Mouse (Mus musculus): ENCODE data around the gene Arhgap33. TPM values are rescaled to one million over a fixed set of nuclear protein-coding genes. Genes with fewer than 3 reads are reported as not detected.

The Arhgap33 gene
- polyA plus RNA-seq (2015; fragmentation: Nextera tagmentation; extraction: Ambion mirVana): 115 and 121 TPM in 2 replicates

DNA sequence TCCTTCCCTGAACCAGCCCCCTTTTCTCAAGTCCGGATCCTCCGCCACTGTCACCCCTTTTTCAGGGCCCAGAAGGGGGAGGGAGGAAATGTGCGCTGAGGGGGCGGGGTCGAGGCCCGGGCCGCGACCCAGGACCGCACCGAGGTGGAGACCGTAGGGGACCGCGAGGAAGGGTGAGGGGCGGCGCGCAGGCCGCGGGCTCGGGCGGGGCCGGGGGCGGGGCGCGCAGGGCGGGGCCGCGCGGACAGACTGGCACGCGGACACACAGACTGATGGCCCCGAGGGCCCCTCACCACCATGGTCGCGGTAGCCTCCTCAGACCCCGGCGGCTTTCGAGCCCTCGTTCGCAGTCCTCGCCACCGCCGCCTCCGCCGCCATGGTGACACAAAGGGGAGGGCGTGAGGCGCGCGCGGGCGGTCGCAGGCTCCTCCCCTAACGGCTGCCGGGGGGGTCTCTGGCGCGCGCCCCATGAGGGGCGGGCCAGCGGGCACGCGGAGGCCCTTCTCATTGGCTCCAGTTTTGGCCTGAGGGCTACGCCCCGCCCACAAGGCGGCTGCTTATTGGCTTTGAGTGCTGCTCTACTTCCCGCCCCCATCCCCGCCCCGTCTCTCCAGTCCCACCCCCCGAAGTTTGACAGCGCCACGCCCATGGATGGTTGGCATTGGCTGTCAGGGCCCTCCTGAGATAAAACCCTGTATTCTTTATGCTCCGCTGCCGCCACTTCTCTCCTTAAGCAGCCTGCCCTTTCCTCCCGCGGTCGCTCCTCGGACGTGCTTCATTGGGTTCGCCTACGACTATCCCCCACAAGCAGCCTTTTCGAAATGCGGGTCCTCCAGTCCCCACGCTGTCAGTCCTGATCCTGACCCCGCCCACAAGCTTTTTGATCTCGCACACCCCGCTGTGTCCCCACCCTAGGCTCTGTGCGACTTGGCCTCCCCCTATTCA, at the start of gene Arhgap33:
TSS of gene Arhgap33 (minus strand) at position 428 of the 945 bp plus-strand sequence.
- H3K27ac ChIP-seq (replicated peaks): peak within 1 kb of the TSS; percentile 98
- no peaks in the 10 kb centered on the region for H3K27me3 ChIP-seq
- peak within 1 kb of the TSS; percentile 94 for H3K9ac ChIP-seq (replicated peaks)
- H3K36me3 ChIP-seq: peaks cover 29% of the 10 kb centered on the region
- H3K4me3 ChIP-seq: peak within 1 kb of the TSS; percentile 91
- ATAC-seq (replicated peaks): peak; percentile 87
- under 1% methylated on average over 62 of the region's 84 CpGs for WGBS
- peak within 1 kb of the TSS; percentile 78 for H3K4me2 ChIP-seq (replicated peaks)
- H3K9me3 ChIP-seq: no peaks in the 10 kb centered on the region
- H3K4me1 ChIP-seq: peaks cover 38% of the 10 kb centered on the region

DNA sequence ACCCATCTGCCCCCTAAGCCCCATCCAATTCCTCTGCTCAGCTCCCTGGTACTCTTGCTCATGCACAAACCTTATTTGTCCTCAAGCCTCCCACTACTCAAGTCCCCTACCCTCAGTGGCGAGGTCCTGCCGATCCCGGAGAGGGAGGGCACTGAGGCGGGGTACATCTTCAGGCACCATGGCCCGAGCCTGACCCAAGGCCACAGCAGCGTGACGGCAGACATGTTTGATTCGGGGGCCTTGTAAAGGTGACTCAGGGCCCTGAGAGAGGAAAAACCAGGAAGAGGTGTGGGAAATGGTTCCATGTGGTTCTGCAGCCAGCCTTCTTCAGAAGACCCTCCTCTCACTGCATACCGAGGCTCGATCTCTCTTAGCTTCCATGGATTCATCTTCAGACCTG, 49.5 kb upstream of the Arhgap33 start:
- no peak for ATAC-seq (replicated peaks)
- peaks cover 16% of the 10 kb centered on the region for H3K4me1 ChIP-seq
- no peak overlapping the region for H3K4me2 ChIP-seq (replicated peaks)
- no peaks in the 10 kb centered on the region for H3K27me3 ChIP-seq
- peaks cover 68% of the 10 kb centered on the region for H3K36me3 ChIP-seq
- H3K9me3 ChIP-seq: no peaks in the 10 kb centered on the region
- no peak overlapping the region for H3K27ac ChIP-seq (replicated peaks)
- 93% methylated on average over 10 of the region's 10 CpGs for WGBS
- H3K4me3 ChIP-seq: no peak overlapping the region
- H3K9ac ChIP-seq (replicated peaks): no peak overlapping the region

DNA sequence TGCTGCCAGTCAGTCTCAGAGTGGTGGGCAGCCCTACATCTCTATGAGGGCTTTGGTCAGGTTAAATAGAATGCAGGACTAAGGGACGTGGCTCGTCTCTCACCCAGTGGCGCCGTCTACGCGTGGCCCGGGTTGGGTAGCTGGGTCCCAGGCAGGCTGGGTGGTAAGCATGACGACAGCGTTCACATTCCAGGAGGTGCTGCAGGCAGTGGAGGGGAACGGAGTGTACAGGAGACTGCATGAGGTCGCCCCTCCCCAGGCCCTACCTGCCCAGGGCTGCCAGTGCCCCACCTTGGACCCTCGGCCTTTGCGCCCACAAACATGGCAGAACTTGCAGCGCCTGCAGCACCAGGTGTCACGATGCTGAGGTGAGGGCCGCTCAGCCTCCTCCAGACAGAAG, 46.7 kb upstream of the Arhgap33 start:
- Histone ChIP-seq H3K4me1 (peaks cover 2% of the 10 kb centered on the region), H3K27ac (replicated peaks) (no peak overlapping the region), H3K4me2 (replicated peaks) (no peak overlapping the region), H3K36me3 (peaks cover 96% of the 10 kb centered on the region), H3K9me3 (no peaks in the 10 kb centered on the region), H3K9ac (replicated peaks) (no peak overlapping the region), H3K4me3 (no peak overlapping the region), H3K27me3 (no peaks in the 10 kb centered on the region)
- WGBS: 95% methylated on average over 16 of the region's 16 CpGs
- ATAC-seq (replicated peaks): no peak

DNA sequence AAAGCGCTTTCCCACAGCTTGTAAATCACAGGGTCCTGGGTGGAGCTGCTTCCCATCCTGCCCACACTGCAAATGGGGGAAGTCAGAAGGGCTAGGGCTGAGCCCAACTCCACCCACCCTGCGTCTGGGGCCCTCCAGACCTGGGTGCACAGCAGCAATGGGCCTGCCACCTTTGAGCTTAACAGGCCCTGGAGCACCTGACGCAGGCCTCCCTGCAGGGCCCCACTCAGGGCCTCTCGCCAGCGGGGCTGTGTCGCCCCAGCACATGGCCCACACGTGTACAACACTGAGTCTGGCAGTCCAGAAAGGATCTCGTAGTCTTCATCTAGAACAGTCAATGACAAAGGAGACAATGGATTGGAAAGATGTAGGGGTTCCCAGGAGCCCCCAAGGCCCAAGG, 45.1 kb upstream of the Arhgap33 start:
- Histone ChIP-seq H3K9me3 (no peaks in the 10 kb centered on the region), H3K4me2 (replicated peaks) (no peak overlapping the region), H3K27ac (replicated peaks) (no peak overlapping the region), H3K27me3 (no peaks in the 10 kb centered on the region), H3K4me3 (no peak overlapping the region), H3K9ac (replicated peaks) (no peak overlapping the region), H3K36me3 (peaks cover 99% of the 10 kb centered on the region), H3K4me1 (no peaks in the 10 kb centered on the region)
- whole genome bisulfite sequencing: 91% methylated on average over 8 of the region's 8 CpGs
- no peak for ATAC-seq (replicated peaks)

DNA sequence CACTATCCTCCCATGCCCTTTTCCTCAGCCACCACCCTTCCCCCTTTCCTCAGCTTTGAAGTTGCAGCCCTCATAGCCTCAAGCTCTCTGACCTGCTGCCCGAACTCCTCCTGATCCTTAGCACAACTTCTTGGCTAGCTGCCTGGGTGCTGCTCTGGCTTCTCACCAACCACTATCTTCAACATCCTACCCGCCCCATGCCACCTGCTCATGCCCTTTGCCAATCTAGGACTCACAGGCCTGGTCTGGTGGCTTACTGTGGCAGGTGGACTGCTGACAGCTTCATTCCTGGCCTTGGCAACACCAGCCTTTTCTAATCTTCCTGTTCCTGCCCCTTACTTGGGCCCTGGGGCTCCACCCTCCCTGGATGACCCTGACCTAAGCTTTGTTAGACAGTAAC, 38.1 kb upstream of the Arhgap33 start:
- no peaks in the 10 kb centered on the region for H3K4me1 ChIP-seq
- H3K27me3 ChIP-seq: no peaks in the 10 kb centered on the region
- no peak overlapping the region for H3K9ac ChIP-seq (replicated peaks)
- 77% methylated on average over 2 of the region's 2 CpGs for WGBS
- H3K36me3 ChIP-seq: peaks cover 97% of the 10 kb centered on the region
- H3K4me2 ChIP-seq (replicated peaks): no peak overlapping the region
- no peak overlapping the region for H3K4me3 ChIP-seq
- no peaks in the 10 kb centered on the region for H3K9me3 ChIP-seq
- H3K27ac ChIP-seq (replicated peaks): no peak overlapping the region
- no peak for ATAC-seq (replicated peaks)

DNA sequence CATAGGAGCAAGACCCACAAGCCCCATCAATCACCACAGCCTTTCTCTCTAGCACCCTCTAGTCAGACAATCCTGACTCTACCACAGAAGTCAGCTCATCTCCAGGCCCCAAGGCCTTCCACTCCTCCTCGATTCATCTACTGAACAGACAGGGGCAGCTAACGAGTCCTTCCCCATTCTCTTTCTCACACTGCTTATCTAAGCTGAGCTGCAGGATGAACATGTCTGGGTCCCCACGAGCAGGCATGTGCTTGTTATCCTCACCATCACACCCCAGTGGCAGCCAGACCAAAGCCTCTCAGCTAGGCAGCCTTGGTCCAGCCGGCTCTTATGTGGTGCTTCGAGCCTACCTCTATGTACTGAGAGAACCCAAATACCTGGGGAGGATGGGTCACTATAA, 37.5 kb upstream of the Arhgap33 start:
- no peak overlapping the region for H3K4me3 ChIP-seq
- H3K27me3 ChIP-seq: no peaks in the 10 kb centered on the region
- ATAC-seq (replicated peaks): no peak
- 86% methylated on average over 5 of the region's 5 CpGs for WGBS
- H3K4me2 ChIP-seq (replicated peaks): no peak overlapping the region
- peaks cover 94% of the 10 kb centered on the region for H3K36me3 ChIP-seq
- no peak overlapping the region for H3K27ac ChIP-seq (replicated peaks)
- H3K4me1 ChIP-seq: no peaks in the 10 kb centered on the region
- H3K9me3 ChIP-seq: no peaks in the 10 kb centered on the region
- no peak overlapping the region for H3K9ac ChIP-seq (replicated peaks)

DNA sequence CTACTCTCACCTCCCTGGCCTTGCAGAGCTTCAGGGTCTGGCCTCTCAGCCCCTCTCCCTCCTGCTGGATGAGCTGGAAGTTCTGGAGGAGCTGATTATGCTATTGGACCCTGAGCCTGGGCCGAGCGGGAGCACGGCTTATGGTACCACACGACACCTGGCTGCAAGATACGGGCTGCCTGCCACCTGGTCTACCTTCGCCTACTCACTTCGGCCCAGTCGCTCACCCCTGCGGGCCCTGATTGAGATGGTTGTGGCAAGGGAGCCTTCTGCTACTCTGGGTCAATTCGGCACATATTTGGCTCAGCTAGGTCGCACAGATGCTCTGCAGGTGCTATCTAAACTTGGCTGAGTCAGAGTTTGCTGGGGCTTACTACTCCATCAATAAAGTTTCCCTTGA, 32.7 kb upstream of the Arhgap33 start:
- ATAC-seq (replicated peaks): no peak
- peaks cover 68% of the 10 kb centered on the region for H3K36me3 ChIP-seq

DNA sequence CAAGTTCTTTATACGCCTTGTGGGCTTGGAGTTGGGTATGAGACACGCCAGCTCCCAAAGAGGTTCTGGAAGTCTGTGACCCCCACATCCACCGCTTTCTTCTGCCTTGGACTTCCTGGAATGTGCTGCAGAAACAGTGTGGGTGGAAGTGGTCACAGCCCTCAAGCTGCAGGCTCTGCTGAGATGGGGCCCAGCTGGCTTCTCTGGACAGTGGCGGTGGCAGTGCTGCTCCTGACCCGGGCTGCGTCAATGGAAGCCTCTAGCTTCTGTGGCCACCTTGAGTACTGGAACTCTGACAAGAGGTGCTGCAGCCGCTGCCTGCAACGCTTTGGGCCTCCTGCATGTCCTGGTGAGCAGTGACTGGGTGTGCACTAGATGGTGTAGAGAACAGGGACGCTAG, 31.2 kb upstream of the Arhgap33 start:
- Histone ChIP-seq H3K27me3 (no peaks in the 10 kb centered on the region), H3K4me3 (no peak overlapping the region), H3K4me1 (peaks cover 17% of the 10 kb centered on the region), H3K27ac (replicated peaks) (no peak overlapping the region), H3K9me3 (no peaks in the 10 kb centered on the region), H3K9ac (replicated peaks) (no peak overlapping the region), H3K4me2 (replicated peaks) (no peak overlapping the region), H3K36me3 (peaks cover 60% of the 10 kb centered on the region)
- WGBS: 90% methylated on average over 9 of the region's 9 CpGs
- no peak for ATAC-seq (replicated peaks)

More for the DNA sequence above, 32.7 kb upstream of the Arhgap33 start:
- Histone ChIP-seq H3K27me3 (no peaks in the 10 kb centered on the region), H3K9me3 (no peaks in the 10 kb centered on the region), H3K4me1 (peaks cover 10% of the 10 kb centered on the region), H3K4me2 (replicated peaks) (no peak overlapping the region), H3K27ac (replicated peaks) (no peak overlapping the region), H3K9ac (replicated peaks) (no peak overlapping the region), H3K4me3 (no peak overlapping the region)
- WGBS: 93% methylated on average over 11 of the region's 11 CpGs

DNA sequence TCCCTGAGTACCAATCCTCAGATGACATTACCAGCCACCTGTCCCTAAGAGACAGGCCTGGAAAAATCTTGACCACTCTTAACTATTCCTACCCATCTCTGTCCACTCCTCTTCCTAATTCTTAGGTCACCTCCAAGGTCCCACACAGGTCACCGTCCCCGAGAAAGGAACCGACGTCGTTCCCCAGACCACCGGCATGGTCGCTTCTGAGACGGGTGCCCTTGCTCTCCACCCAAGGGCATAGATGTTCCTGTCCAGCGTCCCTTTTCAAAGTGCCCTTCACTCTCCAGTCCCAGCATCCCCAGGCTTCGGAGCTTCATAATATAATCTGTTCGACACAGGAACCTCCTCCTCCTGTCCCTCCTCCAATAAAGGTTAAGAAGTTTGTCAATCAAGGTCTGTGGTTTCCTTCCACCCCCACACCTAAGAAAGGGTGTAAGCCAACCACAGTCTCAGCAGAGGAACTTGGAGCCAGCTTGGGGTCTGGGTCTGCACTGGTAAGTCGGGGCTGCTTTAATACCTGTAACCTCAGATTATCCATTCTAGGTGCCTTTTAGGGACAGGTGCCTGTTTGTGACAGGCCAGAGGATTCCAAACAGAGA, 30.2 kb upstream of the Arhgap33 start, which contains the start of gene Igflr1:
TSS of gene Igflr1 (plus strand) at position 458 of the 602 bp plus-strand sequence.
- Histone ChIP-seq H3K9me3 (no peaks in the 10 kb centered on the region), H3K4me3 (no peak within 1 kb of the TSS; the same call in 1 of the 2 replicates)
- 95% methylated on average over 12 of the region's 12 CpGs for WGBS

DNA sequence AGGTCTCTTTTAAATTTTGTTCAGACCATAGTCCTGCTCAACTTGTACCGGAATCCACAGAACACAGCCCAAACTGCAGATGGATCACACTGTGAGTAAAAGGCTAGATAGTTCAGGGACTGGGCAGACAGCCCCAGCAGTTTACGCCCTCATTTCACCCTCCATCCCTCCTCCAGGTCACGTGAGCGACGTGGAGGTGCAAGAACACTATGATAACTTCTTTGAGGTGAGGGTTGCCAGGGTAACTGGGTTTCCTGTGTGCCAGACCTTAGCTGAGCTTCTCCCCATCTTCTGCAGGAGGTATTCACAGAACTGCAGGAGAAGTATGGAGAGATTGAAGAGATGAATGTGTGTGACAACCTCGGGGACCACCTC, 29.0 kb upstream of the Arhgap33 start:
- H3K36me3 ChIP-seq: peaks cover 39% of the 10 kb centered on the region
- 31% methylated on average over 6 of the region's 6 CpGs for WGBS

More for the DNA sequence above, 30.2 kb upstream of the Arhgap33 start, which contains the start of gene Igflr1:
- no peak for ATAC-seq (replicated peaks)
- Histone ChIP-seq H3K27ac (replicated peaks) (no peak within 1 kb of the TSS), H3K4me1 (peaks cover 19% of the 10 kb centered on the region), H3K4me2 (replicated peaks) (peak within 1 kb of the TSS; percentile 73), H3K36me3 (peaks cover 51% of the 10 kb centered on the region), H3K27me3 (no peaks in the 10 kb centered on the region), H3K9ac (replicated peaks) (no peak within 1 kb of the TSS)

DNA sequence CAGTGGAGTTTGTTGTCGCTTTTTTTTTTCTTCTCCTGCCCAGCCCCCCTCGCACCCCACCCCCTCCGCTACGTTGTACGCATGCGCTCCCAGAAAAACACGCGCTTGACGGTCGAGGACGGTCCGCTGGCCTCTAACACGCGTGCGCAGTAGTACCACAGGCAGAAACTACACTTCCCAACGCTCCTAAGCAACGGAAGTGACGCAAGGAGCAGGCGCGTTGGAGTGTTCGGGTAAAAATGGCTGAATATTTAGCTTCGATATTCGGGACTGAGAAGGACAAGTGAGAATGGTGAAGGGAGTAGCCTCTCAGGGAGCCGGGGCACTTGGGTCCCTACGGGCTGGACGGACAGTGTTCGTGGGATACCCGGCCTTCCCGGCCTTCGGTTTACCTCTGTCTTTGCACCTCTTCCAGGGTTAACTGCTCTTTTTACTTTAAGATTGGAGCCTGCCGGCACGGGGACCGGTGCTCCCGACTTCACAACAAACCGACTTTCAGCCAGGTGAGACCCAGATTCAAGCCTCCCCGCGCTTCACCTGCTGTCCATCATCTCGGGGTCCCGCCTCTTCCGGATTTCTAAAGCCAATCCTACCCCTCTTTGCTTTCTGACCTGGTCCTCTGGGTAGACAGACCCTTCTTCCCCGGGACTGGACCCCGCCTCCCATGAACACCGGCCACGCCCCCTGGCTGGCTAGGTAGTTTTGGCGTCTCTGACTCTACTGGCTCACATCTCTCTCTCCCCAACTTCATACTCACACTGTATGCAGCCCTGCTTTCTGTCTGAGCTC, 28.5 kb upstream of the Arhgap33 start, which contains the start of the genes U2af1l4, Gm49396 and Psenen:
TSS of gene U2af1l4 (plus strand) at position 185 of the 789 bp plus-strand sequence.
TSS of gene Gm49396 (plus strand) at position 228 of the 789 bp plus-strand sequence.
TSS of gene Psenen (minus strand) at position 511 of the 789 bp plus-strand sequence.
- peak within 1 kb of the TSS; percentile 75 for H3K4me3 ChIP-seq
- no peaks in the 10 kb centered on the region for H3K27me3 ChIP-seq
- peak within 1 kb of the TSS; percentile 92 for H3K27ac ChIP-seq (replicated peaks)
- ATAC-seq (replicated peaks): peak; percentile 86
- H3K36me3 ChIP-seq: peaks cover 33% of the 10 kb centered on the region
- H3K4me1 ChIP-seq: peaks cover 31% of the 10 kb centered on the region
- no peaks in the 10 kb centered on the region for H3K9me3 ChIP-seq
- H3K4me2 ChIP-seq (replicated peaks): peak within 1 kb of the TSS; percentile 90
- H3K9ac ChIP-seq (replicated peaks): peak within 1 kb of the TSS; percentile 70
- under 1% methylated on average over 45 of the region's 45 CpGs for WGBS

More for the DNA sequence above, 29.0 kb upstream of the Arhgap33 start:
- peak overlapping the region; percentile 70 for H3K9ac ChIP-seq (replicated peaks)
- H3K27me3 ChIP-seq: no peaks in the 10 kb centered on the region
- peak overlapping the region; percentile 92 for H3K27ac ChIP-seq (replicated peaks)
- no peak for ATAC-seq (replicated peaks)
- no peaks in the 10 kb centered on the region for H3K9me3 ChIP-seq
- H3K4me3 ChIP-seq: peak overlapping the region; percentile 75
- H3K4me1 ChIP-seq: peaks cover 25% of the 10 kb centered on the region
- H3K4me2 ChIP-seq (replicated peaks): peak overlapping the region; percentile 73

Data from forebrain, embryonic 15.5 days (tissue).